Mouse (Mus musculus): ENCODE measurements around the gene Golga4. TPM values are rescaled to one million over a fixed set of nuclear protein-coding genes. Genes with fewer than 3 reads are reported as not detected.

Gene Golga4
- polyA plus RNA-seq, 1 experiment from 2014 or later = 48.5 TPM

DNA sequence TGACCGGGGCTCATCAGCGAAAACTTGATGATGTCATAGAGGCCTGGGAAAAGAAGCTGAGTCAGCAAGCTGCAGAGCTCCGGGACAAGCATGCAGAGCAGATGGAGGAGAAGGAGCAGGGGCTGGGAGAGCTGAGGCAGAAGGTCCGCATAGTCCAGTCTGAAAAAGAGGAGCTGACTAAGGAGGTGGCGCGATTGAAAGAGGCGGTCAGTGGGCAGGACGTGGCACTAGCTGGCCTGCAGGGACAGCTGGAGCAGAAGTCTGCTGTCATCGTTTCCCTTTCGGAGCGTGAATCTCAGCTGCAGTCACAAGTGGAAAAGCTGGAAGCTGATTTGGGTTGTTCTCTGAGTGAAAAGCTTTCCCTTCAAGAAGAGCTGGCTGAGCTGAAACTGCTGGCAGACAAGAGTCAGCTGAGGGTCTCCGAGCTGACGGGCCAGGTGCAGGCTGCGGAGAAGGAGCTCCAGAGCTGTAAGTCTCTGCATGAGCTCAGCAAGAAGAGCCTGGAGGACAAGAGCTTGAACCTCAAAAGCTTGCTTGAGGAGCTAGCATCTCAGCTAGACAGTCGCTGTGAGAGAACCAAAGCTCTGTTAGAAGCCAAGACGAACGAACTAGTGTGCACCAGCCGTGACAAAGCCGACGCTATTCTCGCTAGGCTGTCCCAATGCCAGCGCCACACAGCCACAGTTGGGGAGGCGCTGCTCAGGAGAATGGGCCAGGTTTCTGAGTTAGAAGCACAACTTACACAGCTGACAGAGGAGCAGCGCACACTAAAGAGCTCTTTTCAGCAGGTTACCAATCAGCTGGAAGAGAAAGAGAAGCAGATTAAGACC, 51.1 kb downstream of the Golga4 start:
- DNase-seq (ENCODE audit: low spot score, missing footprints) (peak; percentile 54), ATAC-seq (ENCODE audit: low FRiP score) (no peak)
- no peak overlapping the region for H3K27ac ChIP-seq (ENCODE audit: low read depth, low read length)
- H3K9me3 ChIP-seq (ENCODE audit: control insufficient read depth, low read length) = no peaks in the 10 kb centered on the region
- no peak overlapping the region for H3K4me2 ChIP-seq
- no peak overlapping the region for H3K9ac ChIP-seq (ENCODE audit: low read length)
- no peak overlapping the region for H3K4me3 ChIP-seq (ENCODE audit: low read depth, low read length)
- WGBS = 78% methylated on average over 24 of the region's 24 CpGs
- H3K27me3 ChIP-seq (ENCODE audit: control insufficient read depth, insufficient read depth, low read length) = no peaks in the 10 kb centered on the region
- no peaks in the 10 kb centered on the region for H3K4me1 ChIP-seq (ENCODE audit: control insufficient read depth, insufficient read depth, low read length)
- H3K36me3 ChIP-seq (ENCODE audit: control insufficient read depth, insufficient read depth, low read length) = peaks cover 33% of the 10 kb centered on the region

- peaks cover 24% of the 10 kb centered on the region for H3K36me3 ChIP-seq (ENCODE audit: control insufficient read depth, insufficient read depth, low read length)
- no peaks in the 10 kb centered on the region for H3K4me1 ChIP-seq (ENCODE audit: control insufficient read depth, insufficient read depth, low read length)
- H3K27ac ChIP-seq (ENCODE audit: low read depth, low read length) = no peak overlapping the region
- no peak overlapping the region for H3K9ac ChIP-seq (ENCODE audit: low read length)
- H3K4me2 ChIP-seq = no peak overlapping the region
- no peak overlapping the region for H3K4me3 ChIP-seq (ENCODE audit: low read depth, low read length)
- ATAC-seq (ENCODE audit: low FRiP score) = no peak
- WGBS = 93% methylated on average over 11 of the region's 11 CpGs
- no peaks in the 10 kb centered on the region for H3K27me3 ChIP-seq (ENCODE audit: control insufficient read depth, insufficient read depth, low read length)
- DNase-seq (ENCODE audit: low spot score, missing footprints) = no peak
- H3K9me3 ChIP-seq (ENCODE audit: control insufficient read depth, low read length) = no peaks in the 10 kb centered on the region
These were observed 57.3 kb downstream of the Golga4 start for GRCm38 (mm10) chr9:118563356-118563755.

DNA sequence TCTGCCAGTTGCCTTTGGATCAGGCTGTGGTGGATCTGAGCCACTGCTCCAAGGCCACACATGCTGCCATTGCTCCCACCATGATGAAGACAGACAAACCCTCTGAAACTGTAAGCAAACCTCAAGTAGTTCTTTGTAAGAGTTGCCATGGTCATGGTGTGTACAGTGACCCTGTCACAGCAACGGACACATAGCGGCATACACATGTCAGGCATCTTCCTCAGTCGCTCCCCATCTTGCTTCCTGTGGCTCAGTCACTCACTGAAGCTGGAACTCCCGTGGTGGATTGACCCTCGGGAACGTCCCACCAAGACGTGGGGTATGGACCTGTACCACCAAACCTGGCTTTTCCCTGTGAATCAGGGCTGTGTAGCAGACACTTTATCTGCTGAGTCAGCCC, 57.8 kb downstream of the Golga4 start:
- peaks cover 22% of the 10 kb centered on the region for H3K36me3 ChIP-seq (ENCODE audit: control insufficient read depth, insufficient read depth, low read length)
- WGBS = 91% methylated on average over 7 of the region's 7 CpGs

GRCm38 (mm10) chr9:118564696-118565095, 58.6 kb downstream of the Golga4 start:
- Histone ChIP-seq H3K27me3 (ENCODE audit: control insufficient read depth, insufficient read depth, low read length) (no peaks in the 10 kb centered on the region), H3K9me3 (ENCODE audit: control insufficient read depth, low read length) (no peaks in the 10 kb centered on the region), H3K36me3 (ENCODE audit: control insufficient read depth, insufficient read depth, low read length) (peaks cover 15% of the 10 kb centered on the region), H3K4me1 (ENCODE audit: control insufficient read depth, insufficient read depth, low read length) (no peaks in the 10 kb centered on the region), H3K27ac (ENCODE audit: low read depth, low read length) (no peak overlapping the region), H3K4me3 (ENCODE audit: low read depth, low read length) (no peak overlapping the region), H3K4me2 (no peak overlapping the region), H3K9ac (ENCODE audit: low read length) (no peak overlapping the region)
- DNase-seq (ENCODE audit: low spot score, missing footprints) (no peak), ATAC-seq (ENCODE audit: low FRiP score) (no peak)
- 93% methylated on average over 16 of the region's 16 CpGs for WGBS

More for the DNA sequence above, 57.8 kb downstream of the Golga4 start:
- no peak overlapping the region for H3K27ac ChIP-seq (ENCODE audit: low read depth, low read length)
- H3K4me1 ChIP-seq (ENCODE audit: control insufficient read depth, insufficient read depth, low read length) = no peaks in the 10 kb centered on the region
- no peak overlapping the region for H3K4me2 ChIP-seq
- no peak overlapping the region for H3K4me3 ChIP-seq (ENCODE audit: low read depth, low read length)
- no peaks in the 10 kb centered on the region for H3K9me3 ChIP-seq (ENCODE audit: control insufficient read depth, low read length)
- ATAC-seq (ENCODE audit: low FRiP score) (no peak), DNase-seq (ENCODE audit: low spot score, missing footprints) (no peak)
- no peaks in the 10 kb centered on the region for H3K27me3 ChIP-seq (ENCODE audit: control insufficient read depth, insufficient read depth, low read length)
- no peak overlapping the region for H3K9ac ChIP-seq (ENCODE audit: low read length)

GRCm38 (mm10) chr9:118569328-118569727, 63.3 kb downstream of the Golga4 start:
- no peak overlapping the region for H3K9ac ChIP-seq (ENCODE audit: low read length)
- WGBS = 93% methylated on average over 6 of the region's 6 CpGs
- no peak overlapping the region for H3K4me3 ChIP-seq (ENCODE audit: low read depth, low read length)
- no peak overlapping the region for H3K4me2 ChIP-seq
- DNase-seq (ENCODE audit: low spot score, missing footprints) (no peak), ATAC-seq (ENCODE audit: low FRiP score) (no peak)
- H3K9me3 ChIP-seq (ENCODE audit: control insufficient read depth, low read length) = no peaks in the 10 kb centered on the region
- H3K27me3 ChIP-seq (ENCODE audit: control insufficient read depth, insufficient read depth, low read length) = no peaks in the 10 kb centered on the region
- H3K36me3 ChIP-seq (ENCODE audit: control insufficient read depth, insufficient read depth, low read length) = peaks cover 10% of the 10 kb centered on the region
- no peaks in the 10 kb centered on the region for H3K4me1 ChIP-seq (ENCODE audit: control insufficient read depth, insufficient read depth, low read length)
- H3K27ac ChIP-seq (ENCODE audit: low read depth, low read length) = no peak overlapping the region

DNA sequence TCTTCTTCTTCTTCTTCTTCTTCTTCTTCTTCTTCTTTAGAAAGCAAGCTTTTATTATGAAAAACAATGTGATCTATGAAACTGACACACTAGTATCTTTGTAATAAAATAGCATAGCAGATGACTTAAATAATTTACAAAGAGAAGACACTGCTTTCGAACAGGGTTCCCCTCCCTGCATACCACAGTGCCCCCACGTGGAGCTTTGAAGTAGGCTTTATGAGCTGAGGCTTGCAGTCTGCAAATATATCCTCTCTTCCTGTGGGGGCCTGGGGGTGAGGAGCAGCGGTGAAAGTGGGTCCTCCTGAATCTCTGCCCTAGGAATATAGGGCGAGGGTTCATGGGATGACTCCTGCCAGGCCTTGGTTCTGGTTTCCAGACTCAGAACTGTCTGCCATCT, 64.8 kb downstream of the Golga4 start:
- H3K9me3 ChIP-seq (ENCODE audit: control insufficient read depth, low read length) = no peaks in the 10 kb centered on the region
- H3K27ac ChIP-seq (ENCODE audit: low read depth, low read length) = no peak overlapping the region
- H3K9ac ChIP-seq (ENCODE audit: low read length) = no peak overlapping the region
- H3K4me3 ChIP-seq (ENCODE audit: low read depth, low read length) = no peak overlapping the region
- ATAC-seq (ENCODE audit: low FRiP score) = no peak
- peaks cover 7% of the 10 kb centered on the region; the same call in 1 of the 2 replicates for H3K36me3 ChIP-seq (ENCODE audit: control insufficient read depth, insufficient read depth, low read length)
- no peak for DNase-seq (ENCODE audit: low spot score, missing footprints)
- H3K4me2 ChIP-seq = no peak overlapping the region
- H3K27me3 ChIP-seq (ENCODE audit: control insufficient read depth, insufficient read depth, low read length) = no peaks in the 10 kb centered on the region
- WGBS = 78% methylated on average over 4 of the region's 4 CpGs
- H3K4me1 ChIP-seq (ENCODE audit: control insufficient read depth, insufficient read depth, low read length) = no peaks in the 10 kb centered on the region

DNA sequence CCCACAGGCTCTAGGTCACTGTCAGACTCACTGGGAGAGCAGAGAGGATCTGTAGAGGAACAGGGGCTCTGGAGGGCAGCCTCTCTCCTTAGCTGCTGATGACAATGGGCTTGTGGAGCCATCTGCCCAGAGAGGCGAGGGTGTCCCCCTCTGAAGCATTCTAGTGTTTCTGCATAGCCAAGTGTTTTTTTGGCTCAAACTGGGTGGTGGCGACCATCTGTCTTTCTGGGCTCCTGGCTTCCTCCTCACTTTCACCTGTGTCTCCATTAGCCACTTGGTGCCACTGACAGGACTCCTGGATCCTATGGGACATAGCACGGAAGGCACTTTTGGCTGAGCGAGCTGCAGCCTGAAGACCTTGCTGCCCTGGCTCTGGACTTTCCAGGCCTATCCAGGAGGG, 65.6 kb downstream of the Golga4 start:
- H3K36me3 ChIP-seq (ENCODE audit: control insufficient read depth, insufficient read depth, low read length) = peaks cover 7% of the 10 kb centered on the region; the same call in 1 of the 2 replicates
- H3K9ac ChIP-seq (ENCODE audit: low read length) = no peak overlapping the region
- H3K4me1 ChIP-seq (ENCODE audit: control insufficient read depth, insufficient read depth, low read length) = no peaks in the 10 kb centered on the region
- 84% methylated on average over 4 of the region's 4 CpGs for WGBS
- ATAC-seq (ENCODE audit: low FRiP score) = no peak
- no peak overlapping the region for H3K27ac ChIP-seq (ENCODE audit: low read depth, low read length)
- no peak overlapping the region for H3K4me2 ChIP-seq
- no peak for DNase-seq (ENCODE audit: low spot score, missing footprints)
- no peak overlapping the region for H3K4me3 ChIP-seq (ENCODE audit: low read depth, low read length)
- H3K9me3 ChIP-seq (ENCODE audit: control insufficient read depth, low read length) = no peaks in the 10 kb centered on the region
- H3K27me3 ChIP-seq (ENCODE audit: control insufficient read depth, insufficient read depth, low read length) = no peaks in the 10 kb centered on the region

DNA sequence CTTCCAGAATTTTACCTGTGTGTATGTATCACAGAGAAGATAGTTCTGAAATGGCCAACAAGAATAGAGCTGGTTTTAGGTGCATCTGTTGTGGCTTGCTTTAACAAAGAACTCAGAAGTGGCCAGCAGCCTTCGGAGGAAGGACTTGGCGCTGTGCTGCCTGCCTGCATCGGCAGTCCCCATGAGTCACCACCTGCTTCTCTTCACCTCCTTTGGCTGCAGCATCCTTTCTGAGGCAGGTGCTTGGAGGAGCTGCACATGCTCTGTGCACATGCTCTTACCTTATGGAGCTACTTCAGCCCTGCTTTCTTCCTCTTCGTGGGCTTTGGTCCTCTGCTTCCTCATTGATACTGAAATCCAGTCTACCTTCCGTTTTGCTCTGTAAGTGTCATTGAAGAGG, 68.8 kb downstream of the Golga4 start:
- DNase-seq (ENCODE audit: low spot score, missing footprints) = no peak
- ATAC-seq (ENCODE audit: low FRiP score) = no peak
- Histone ChIP-seq H3K27ac (ENCODE audit: low read depth, low read length) (no peak overlapping the region), H3K4me1 (ENCODE audit: control insufficient read depth, insufficient read depth, low read length) (no peaks in the 10 kb centered on the region), H3K9me3 (ENCODE audit: control insufficient read depth, low read length) (no peaks in the 10 kb centered on the region), H3K4me2 (no peak overlapping the region), H3K36me3 (ENCODE audit: control insufficient read depth, insufficient read depth, low read length) (peaks cover 7% of the 10 kb centered on the region; the same call in 1 of the 2 replicates), H3K4me3 (ENCODE audit: low read depth, low read length) (no peak overlapping the region), H3K27me3 (ENCODE audit: control insufficient read depth, insufficient read depth, low read length) (no peaks in the 10 kb centered on the region), H3K9ac (ENCODE audit: low read length) (no peak overlapping the region)
- WGBS = 92% methylated on average over 5 of the region's 5 CpGs

DNA sequence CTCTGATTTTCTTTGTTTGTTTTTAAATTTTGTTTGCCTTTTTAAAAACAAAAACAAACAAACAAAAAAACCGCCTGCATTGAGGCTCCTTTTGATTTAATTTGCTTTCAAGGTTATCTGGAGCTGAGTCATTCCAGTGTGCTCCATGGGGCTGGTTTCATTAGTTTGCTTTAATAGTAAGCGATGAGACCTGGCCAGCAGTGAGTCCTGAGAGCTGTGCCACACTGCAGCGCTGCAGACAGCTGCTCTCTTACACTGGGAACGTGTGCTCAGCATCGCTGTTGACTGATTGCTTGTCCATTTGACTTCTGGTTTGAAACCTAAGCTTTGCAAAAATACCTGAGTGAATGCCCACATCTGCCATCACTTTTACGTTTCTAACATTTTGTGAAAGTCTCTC, 74.3 kb downstream of the Golga4 start:
- Histone ChIP-seq H3K27ac (ENCODE audit: low read depth, low read length) (no peak overlapping the region), H3K9ac (ENCODE audit: low read length) (no peak overlapping the region), H3K4me3 (ENCODE audit: low read depth, low read length) (no peak overlapping the region), H3K9me3 (ENCODE audit: control insufficient read depth, low read length) (no peaks in the 10 kb centered on the region), H3K4me1 (ENCODE audit: control insufficient read depth, insufficient read depth, low read length) (no peaks in the 10 kb centered on the region), H3K27me3 (ENCODE audit: control insufficient read depth, insufficient read depth, low read length) (no peaks in the 10 kb centered on the region), H3K4me2 (no peak overlapping the region), H3K36me3 (ENCODE audit: control insufficient read depth, insufficient read depth, low read length) (0 out of 2 replicates have a peak, but pooled peaks cover 3% of the 10 kb centered on the region)
- ATAC-seq (ENCODE audit: low FRiP score) = no peak
- peak; percentile 21 for DNase-seq (ENCODE audit: low spot score, missing footprints)
- 79% methylated on average over 6 of the region's 6 CpGs for WGBS
